Mouse (Mus musculus): ENCODE measurements at regions not wholly inside any gene's neighbourhood (a gene's known extent, or its start where the extent isn't known, plus 50 kb on each side); places are given as distances from the start of the nearest gene placed in this dataset.
A peak's percentile ranks its signal among the peaks of the same experiment; 100 is the strongest.
"Not testable (repeated sequence)": the region's sequence is repeated elsewhere in the genome, so short reads cannot be mapped to it uniquely, and the experiment has no call there.

DNA sequence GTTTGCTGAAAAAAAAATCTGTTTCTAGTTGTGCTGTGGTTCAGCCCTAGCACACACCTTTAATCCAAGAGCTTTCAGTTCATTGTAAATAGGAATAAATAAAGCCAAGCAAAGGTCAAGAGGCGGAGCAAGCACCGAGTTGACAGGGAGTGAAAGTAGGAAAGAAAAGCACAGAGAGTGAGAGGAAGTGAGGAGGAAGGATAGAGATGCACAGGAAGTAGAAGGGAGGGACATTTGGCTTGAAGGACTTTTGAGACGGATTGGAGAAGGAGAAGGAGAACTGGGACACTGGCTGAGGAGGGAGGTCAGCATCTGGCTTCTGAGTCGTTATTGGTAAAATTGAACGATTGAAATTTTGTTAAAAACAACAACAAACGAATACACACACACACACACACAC is 402.0 kb upstream of the Igfbp7 start:
- no peak for DNase-seq (ENCODE audit: low read depth)

DNA sequence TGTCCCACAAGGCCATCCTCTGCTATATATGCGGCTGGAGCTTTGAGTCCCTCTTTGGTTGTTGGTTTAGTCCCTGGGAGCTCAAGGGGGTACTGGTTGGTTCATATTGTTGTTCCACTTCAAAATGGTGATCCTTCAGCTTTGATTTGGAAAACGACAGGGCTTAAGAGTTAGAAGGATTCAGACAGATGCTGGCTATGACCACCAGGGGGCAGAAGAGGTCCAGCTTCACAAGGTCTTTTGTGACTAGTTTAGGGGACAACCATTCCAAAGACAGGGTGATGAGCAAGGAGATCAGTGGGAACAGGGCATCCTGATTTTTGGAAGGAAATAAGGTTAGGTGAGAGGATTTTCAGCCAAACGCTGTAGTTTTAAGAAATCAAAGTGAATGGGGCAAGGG is 399.9 kb upstream of the Igfbp7 start:
- peak; percentile 1 for DNase-seq (ENCODE audit: low read depth)

DNA sequence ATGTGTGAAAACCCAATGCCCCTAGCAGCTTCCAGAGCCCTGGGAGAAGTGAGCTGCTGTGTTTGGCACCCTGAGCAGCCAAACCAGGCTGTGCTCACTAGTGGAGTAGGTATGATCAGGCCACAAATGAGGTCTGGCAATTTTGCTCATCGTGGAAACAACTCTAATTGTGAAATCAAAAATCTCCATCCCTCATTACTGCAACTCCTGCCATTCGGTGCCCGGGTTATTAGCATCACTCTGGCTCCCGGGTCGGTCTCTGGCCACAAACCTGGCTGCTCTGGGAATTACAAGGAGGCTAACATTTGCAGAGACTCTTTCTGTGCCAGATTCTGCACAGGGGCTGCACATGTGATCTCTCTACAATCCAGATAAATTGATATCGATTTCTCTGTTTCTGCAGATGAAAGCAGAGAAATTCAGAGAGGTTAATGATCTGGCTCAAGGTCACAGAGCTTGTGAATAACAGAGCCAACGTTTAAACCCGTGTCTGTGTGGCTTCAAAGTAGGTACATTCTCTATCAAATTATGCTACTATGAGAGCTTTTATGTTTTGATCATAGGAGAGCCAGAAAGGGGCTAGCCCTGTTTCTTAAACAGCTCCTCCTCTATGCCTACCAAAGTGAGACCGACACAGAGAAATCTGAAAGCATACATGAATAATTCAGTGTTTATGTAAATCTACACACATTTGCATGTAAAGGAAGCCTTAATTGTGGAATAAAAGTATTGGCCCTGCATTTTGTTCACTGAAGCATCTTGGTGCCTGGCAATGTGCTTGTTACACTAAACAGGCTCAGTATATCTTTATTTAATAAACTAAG is 398.7 kb upstream of the Igfbp7 start:
- no peak for DNase-seq (ENCODE audit: low read depth)

DNA sequence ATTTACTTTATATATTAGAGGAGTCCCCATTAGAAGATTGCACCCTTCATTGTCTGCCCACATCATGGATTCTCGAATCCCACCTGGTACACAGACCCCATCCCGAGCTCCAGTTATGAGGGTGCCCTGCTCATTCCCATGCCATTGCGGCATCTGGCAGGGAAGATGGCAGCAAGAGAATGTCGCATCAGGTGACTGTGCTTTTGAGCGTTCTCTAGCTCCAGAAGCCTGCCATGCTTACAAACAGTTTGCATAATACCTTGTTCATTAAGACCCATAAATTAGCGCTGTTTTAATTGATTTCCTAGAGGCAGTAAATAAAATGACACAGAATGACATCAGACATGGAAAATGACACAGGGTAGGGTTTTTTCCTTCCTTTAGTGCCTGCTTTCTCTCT is 398.0 kb upstream of the Igfbp7 start:
- DNase-seq (ENCODE audit: low read depth) = no peak

DNA sequence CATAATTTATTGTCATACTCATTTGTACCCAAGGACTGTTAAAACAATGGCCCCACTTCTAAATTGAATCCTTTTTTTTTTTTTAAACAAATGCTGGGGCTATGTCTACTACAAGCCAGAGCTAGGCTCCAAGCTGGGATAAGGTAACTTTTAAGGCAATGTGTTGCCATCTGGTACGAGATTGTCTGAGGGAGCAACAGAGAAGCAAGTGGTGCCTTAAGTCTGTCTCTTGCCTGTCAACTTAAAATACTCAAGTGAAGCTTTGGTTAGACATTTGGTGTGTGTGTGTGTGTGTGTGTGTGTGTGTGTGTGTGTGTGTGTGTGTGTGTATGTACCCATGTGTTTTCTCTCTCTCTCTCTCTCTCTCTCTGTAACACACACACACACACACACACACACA is 397.5 kb upstream of the Igfbp7 start:
- no peak for DNase-seq (ENCODE audit: low read depth)

DNA sequence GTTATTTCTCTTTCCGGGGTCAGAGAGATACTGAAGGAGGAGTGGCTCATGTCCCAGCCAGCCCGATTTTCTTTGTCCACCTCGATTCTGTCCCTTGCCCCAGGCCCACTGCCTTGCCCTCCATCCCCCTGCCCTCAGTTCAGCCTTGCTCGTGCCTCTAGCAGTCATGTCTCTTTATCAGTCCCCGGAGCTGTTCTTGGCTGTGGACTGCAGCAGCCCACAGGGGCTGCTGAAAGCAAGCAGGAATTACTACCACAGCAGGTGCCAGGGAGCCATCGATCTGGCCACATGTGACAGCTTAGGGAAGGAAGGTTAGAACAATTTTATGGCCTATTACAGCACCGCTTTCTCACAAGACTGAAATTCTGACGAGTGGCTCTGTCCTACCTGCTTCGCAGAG is 396.3 kb upstream of the Igfbp7 start:
- no peak for DNase-seq (ENCODE audit: low read depth)

DNA sequence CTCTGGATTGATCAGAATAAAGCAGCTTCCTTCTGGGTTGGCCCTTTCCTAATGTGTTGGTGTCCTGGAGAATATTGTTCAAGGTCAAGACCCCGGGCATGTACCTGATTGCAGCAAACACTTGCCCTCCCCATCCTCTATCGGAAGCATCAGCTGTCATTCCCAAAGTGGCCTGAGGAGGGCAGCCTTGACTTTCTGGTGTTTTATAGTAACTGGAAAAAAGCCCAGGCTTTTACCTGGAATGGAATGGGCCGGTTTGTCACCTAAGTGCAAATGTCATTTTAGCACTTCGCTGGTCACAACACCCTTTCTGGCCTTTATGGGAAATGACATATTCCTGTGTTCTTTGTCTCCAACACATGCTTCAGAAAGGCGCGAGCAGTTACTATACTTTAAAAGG is 395.7 kb upstream of the Igfbp7 start:
- no peak for DNase-seq (ENCODE audit: low read depth)

DNA sequence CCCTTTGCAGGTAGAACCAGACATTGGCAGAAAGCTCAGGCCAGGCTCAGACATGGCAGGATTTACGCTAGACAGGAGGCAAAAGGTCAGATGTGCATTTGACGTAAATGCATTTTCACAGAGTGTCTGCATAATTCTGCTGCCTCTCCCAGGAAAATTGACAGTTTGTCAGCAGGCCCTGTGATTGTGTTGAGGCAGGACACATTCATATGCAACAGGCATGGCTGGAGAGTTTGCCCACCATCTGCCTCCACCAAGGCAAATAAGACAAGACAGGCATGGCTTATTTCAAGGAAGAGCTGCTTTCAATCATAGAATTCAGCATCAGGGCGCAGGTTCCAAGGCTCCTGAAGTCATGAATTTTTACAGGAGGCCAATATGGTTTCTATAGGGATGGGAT is 389.1 kb upstream of the Igfbp7 start:
- no peak for DNase-seq (ENCODE audit: low read depth)

DNA sequence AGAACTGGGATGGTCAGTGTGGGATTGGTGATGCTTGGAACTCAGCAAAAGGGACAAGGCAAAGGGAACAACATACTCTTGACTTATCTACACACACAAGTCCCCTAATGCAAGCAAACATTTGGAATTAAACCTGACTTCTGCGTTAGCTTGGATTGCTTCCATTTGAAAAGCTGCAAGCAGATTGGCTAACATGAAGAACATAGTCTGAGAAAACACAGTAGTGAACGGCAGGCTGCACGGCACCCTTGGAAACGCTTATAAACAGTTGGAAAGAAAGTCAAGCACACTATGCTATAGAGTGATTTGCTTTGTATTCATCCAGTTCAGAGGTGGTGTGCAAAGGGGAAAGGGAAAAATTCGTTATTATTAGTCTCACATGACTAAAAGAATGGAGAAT is 387.9 kb upstream of the Igfbp7 start:
- no peak for DNase-seq (ENCODE audit: low read depth)

DNA sequence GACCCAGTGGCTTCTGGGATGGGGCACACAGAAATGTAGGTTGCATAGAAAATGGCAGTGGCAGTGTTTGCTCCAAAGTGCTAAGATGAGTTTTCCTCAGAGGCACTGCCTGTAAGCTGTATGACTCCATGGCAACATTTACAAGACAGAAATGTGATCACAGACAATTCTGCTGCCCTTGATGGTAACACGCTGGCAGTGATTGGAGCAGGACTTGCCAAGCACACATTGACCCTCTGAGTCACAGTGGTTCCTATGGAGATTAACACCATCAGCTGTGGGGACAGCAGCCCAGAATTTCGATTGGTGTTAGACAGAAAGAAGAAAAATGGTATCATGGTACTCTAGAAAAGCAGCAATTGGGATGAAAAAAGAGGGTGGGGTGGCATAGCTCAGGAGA is 376.1 kb upstream of the Igfbp7 start:
- DNase-seq (ENCODE audit: low read depth) = no peak

DNA sequence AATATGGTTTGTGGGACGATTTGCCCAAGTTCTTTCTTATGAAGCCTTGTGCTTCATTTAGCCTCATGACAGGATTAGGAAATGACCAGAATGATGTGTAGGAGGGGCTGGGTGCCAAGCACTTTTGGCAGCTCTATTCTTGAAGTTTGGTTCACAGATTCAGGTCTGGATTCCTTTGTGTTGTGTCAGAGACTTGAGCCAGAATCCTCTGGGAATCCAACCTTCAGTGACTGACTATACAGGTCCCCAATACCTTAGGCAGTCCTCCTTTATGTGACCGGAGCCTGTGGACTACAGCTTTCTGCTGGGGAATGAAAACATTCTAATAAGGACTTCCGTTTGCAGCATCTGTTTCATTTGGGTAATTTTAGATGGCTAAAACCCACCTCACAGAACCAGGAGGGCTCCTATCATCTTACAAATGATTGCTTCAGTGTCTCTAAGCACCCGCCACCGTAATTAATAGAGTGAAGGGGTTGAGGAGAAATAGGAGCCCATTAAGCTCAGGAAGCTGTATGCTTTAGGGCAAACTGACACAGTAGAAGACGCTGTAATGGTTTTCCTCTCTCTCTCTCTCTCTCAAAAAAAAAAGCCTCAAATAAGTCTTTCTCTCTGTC is 354.7 kb upstream of the Igfbp7 start:
- DNase-seq (ENCODE audit: low read depth) = no peak

DNA sequence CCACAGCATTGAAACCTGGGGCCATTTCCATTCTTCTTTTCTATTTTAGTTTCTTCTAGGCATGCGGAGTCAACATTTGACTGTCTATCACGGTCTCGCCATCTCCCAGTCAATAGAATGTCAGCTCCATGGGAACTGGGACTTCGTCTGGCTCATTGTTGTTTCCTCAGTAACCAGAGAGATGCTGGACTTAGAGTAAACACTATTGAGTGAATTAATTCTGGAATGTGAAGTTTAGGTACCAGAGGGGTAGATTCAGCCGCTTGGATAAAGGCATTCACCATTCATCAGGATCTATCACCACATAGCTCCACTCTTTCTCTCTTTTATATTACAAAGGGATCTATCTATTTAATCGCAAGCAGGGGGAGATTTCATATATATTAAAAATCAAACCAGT is 354.2 kb upstream of the Igfbp7 start:
- no peak for DNase-seq (ENCODE audit: low read depth)

DNA sequence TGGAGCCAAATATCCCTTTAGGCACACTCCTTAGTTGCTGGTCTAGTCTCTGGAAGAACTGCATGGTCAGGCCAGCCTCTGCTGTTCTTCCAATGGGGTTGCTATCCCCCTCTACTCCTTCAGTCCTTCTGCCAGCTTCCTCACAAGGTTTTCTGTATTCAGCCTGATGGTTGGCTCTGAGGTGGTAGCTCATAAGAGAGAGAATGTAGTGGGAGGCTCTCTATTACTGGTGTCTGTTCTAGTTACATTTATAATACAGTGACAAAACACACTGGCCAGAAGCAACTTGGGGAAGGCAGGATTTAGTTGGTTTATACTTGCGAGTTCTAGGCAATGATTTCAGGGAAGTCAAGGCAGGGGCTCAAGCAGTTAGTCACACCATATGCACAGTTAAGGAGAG is 341.1 kb upstream of the Igfbp7 start:
- DNase-seq (ENCODE audit: low read depth) = no peak

DNA sequence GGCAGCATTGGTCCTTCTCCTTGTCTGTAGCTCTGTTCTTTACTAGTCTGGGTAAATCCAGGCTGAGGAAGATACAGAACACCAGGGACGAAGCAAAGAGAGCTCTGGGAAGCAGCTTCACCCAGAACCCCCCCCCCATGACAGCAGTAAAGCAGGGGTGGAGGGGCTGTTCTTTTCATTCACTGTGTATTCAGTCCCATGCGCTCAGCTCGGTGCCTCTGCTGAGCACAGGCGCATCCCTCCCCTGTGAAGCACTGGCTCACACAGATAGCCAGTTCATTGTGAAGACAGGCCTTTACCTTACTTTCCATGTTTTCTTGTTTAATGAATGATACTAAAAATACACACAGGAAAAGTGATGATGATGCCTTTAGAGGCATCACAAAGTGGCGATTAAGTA is 338.8 kb upstream of the Igfbp7 start:
- no peak for DNase-seq (ENCODE audit: low read depth)

DNA sequence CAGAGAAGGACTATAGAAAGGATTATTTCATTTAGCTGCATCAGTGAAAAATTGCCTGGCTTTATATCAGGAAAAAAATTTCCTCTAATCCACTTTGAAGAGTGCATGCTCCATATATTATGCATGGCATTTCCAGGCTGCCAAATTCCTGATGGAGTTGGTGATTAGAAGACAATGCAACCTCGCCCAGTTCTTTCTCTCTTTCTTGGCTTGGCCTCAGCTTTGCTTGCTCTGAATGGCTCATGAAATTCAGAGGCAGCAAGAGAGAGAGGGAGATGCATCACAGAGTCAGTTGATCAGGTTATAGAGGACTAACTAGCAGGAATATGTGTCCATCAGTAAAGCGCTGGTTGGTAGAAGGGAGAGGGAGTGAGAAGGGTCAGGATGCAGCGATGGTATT is 335.6 kb upstream of the Igfbp7 start:
- DNase-seq (ENCODE audit: low read depth) = no peak

DNA sequence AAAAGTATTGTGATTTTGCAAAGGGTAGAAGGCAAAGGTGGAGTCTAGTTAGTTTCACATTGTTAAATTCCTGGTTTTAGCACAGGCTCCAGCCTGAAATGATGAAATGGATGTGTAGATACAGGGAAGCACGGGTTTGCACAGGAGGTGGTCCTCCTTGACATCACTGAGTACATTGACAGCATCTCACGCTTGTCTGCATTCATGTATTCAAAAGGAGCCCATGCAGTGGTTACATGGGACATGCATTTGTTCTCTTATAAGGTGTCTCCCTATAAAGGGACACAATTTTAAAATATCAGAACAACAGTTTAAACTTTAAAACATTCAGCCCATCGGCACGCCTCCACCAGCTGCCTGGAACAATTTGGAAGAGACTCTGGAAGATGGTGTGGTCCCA is 322.4 kb upstream of the Igfbp7 start:
- DNase-seq (ENCODE audit: low read depth) = not testable (repeated sequence)

DNA sequence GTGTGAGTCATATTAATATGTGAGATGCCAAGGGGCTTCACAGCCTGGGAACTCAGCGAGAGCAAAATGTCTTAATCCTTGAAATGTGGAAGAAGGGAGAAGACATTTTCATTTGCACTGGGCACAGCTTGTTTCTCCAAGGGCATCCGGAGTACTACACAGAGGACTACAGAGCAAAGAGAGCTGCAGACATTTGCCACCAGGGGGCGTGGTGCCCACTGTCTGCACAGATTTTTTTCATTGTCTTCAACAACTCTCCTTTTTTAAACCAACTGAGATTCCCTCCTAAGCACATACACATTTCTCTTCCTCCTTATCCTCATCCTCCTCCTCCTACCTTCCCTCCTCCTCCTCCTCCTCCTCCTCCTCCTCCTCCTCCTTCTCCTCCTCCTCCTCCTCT is 273.8 kb upstream of the Igfbp7 start:
- no peak for DNase-seq (ENCODE audit: low read depth)

DNA sequence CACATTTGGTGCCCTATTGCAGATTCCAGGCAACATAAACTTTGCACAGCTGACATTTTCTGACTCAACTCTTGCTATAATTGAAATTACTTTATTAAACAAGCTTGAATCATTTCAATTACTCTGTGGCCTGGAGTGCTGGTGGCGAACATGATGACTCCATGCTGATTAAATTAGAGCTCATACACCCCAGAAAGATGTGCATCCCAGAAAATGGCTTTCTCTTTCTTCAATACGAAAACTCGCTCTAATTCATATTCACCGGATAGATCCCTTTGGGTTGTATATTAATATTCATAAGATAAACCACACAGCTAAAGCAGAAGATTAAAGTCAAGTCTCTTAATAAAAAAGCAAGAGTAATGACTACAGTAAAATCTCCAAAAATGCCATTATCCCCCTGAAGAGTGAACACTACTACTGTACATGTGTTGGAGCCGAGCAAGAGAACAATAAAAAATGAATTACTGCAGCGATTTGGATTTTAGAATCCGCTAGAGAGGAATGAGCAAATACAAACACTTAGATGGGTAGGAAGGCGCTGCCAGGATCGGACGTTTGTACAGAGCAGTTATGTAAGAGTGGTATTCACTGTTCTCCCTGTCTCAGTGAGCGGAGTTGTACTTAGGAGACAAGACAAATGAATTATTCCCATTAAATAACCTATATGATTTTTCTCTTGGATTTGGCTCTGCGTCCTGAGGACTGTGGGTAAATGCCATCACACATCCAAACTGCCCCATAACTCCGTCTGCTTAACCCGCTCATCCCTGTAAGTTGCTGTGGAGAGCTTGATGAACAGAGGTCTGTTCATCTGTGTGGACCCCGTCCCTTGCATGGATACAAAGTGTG is 264.5 kb upstream of the Igfbp7 start:
- DNase-seq (ENCODE audit: low read depth) = no peak

DNA sequence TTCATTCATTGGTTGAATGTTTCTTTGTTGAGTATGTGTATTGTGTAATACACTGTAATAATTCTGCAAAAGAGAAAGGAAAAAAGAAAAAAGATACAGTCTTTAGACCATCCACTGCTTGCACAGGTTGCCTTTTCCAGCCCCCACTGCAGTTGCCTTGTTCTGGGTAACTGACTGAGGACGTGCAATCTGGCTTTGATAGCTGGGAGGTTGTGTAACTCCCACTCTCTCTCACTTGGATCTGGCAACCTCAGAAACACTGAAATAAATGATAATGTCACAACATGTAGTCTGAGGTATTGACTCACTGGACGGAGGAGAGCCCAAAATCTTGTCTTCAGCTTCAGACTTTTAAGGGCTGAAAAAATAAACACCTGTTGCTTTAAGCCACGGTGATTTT is 255.3 kb upstream of the Igfbp7 start:
- DNase-seq (ENCODE audit: low read depth) = no peak

DNA sequence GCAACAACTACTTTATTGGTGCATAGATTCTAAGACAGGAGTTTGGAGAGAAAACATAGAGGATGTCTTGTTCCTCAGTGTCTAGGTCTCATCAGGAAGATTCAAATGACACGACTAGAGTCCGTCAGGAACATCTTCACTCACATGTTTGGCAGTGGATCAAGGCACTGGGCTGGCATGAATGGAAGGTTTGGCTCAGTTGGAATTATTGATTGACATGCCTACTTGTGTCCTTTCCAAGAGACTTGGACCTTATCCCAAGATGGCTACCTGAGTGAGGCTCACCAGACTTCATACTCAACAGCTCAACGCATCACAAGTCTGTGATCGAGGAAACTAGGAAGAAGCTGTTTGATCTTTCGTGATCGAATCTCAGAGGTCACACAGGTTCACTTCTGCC is 251.2 kb upstream of the Igfbp7 start:
- no peak for DNase-seq (ENCODE audit: low read depth)

DNA sequence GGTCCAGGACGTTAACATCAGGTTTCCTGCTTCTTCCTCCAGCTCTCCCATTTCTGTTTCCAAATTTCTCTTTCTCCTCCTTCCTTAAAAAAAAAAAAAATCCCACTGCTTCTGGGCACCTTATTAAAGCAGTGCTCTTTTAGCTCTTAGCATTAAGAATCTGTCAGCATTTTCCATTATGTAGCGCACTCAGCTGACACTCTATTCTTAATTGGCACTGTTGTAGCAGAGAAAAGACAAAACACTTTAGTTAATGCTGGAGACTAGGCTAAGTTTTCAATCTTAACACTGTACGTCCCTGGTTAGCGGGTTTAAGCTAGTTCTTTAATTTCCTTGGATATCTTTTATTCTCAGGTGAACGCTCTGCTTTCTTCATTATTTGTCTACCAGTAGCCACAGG is 236.8 kb upstream of the Igfbp7 start:
- no peak for DNase-seq (ENCODE audit: low read depth)

DNA sequence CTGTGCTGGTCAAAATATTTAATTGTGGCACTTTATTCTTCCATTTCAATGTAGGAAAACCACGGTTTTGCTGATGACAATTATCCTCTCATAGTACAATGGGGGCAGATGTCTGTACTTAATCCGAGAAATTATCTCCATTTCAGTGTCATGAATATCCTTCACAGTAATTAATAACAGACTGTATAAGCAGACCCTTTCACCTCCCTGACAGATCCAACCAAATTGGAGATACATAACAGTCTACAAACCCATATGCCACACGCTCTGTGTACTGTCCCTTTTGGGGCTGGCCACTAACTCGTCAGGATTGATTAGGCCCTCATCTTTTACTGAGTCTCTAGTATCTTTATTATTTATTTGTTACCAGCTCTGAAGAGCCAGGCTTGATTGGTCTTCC is 212.6 kb upstream of the Igfbp7 start:
- no peak for DNase-seq (ENCODE audit: low read depth)

DNA sequence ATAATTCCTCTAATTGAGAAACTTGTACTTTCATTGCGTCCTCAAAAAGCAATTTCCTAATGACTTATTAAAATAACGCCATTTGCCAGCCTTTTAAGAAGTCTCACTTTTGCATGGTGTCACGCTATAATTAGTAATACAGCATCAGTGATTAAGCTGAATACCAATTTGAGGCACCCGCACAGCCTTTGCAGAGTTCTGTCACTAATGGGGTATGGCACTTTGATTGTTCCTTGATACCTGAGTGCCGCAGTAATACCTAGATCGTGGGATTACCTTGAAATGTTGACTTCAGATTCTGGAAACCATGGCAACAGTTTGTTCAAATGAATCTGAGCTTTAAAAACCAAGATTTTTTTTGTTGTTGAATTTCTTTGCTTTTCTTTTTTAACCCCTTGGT is 202.7 kb upstream of the Igfbp7 start:
- DNase-seq (ENCODE audit: low read depth) = no peak

Measured in induced T-regulatory cell, adult 2 months (primary cell).